ENCODE assay signal across 9 mouse cellular contexts in genomic region chr14:25711177-25711576, GRCm38 (mm10). TPM values are rescaled to one million over a fixed set of nuclear protein-coding genes. Genes with fewer than 3 reads are reported as not detected.
DNase-seq lines count a peak whose midpoint lies in the region; ATAC-seq and TF ChIP-seq lines count a peak whose summit lies in the region.
"Had no signal": no experiment of that assay in that cellular context is flagged by ENCODE, and none has a peak within 500 bp of the region (broad histone marks: within the 10 kb centered on the region; RNA-seq: fewer than 3 reads in every experiment).

No protein-coding gene starts in this region.

- ATAC-seq in heart, embryonic 12.5 days (ENCODE audit: insufficient number of reproducible peaks, low FRiP score): peak; percentile 57
- ATAC-seq in lung, embryonic 14.5 days (ENCODE audit: insufficient read depth): peak; percentile 36; the same call in 1 of the 2 replicates
- ATAC-seq in intestine, embryonic 16.5 days: peak; percentile 86
- ATAC-seq in stomach, embryonic 14.5 days (ENCODE audit: insufficient number of reproducible peaks, insufficient read depth, low FRiP score, low read depth): peak; percentile 66; the same call in 1 of the 2 replicates
- ATAC-seq in midbrain, postnatal 0 days (ENCODE audit: low FRiP score): no peak

- peaks cover 59% of the 10 kb centered on the region for H3K4me1 ChIP-seq in heart, embryonic 12.5 days (replicated peaks)
- peaks cover 21% of the 10 kb centered on the region for H3K4me1 ChIP-seq in lung, embryonic 14.5 days (ENCODE audit: insufficient read depth)
- peaks cover 45% of the 10 kb centered on the region for H3K4me1 ChIP-seq in intestine, embryonic 16.5 days (ENCODE audit: control insufficient read depth, insufficient read depth, low read length)
- H3K4me1 ChIP-seq in stomach, embryonic 14.5 days (ENCODE audit: control insufficient read depth, insufficient read depth, low read length): peaks cover 42% of the 10 kb centered on the region
- H3K4me1 ChIP-seq in midbrain, postnatal 0 days (ENCODE audit: insufficient read depth, low read length): no peaks in the 10 kb centered on the region

- intact Hi-C loops in heart, postnatal 14 days (cut with DNase I): loop anchor here (2.0 kb wide), 1 partner anchor 90 kb away; no protein-coding TSS in a partner anchor

- H3K9me3 ChIP-seq in heart, embryonic 12.5 days (replicated peaks): no peaks in the 10 kb centered on the region
- no peaks in the 10 kb centered on the region for H3K9me3 ChIP-seq in lung, embryonic 14.5 days (ENCODE audit: low read depth, low read length)
- no peaks in the 10 kb centered on the region for H3K9me3 ChIP-seq in intestine, embryonic 16.5 days (ENCODE audit: control insufficient read depth, low read length)
- H3K9me3 ChIP-seq in stomach, embryonic 14.5 days (ENCODE audit: control insufficient read depth, low read depth, low read length): no peaks in the 10 kb centered on the region
- no peaks in the 10 kb centered on the region for H3K9me3 ChIP-seq in midbrain, postnatal 0 days (ENCODE audit: low read length)

- H3K27me3 ChIP-seq in heart, embryonic 12.5 days (replicated peaks): no peaks in the 10 kb centered on the region
- no peaks in the 10 kb centered on the region for H3K27me3 ChIP-seq in lung, embryonic 14.5 days (ENCODE audit: insufficient read depth, low read length)
- no peaks in the 10 kb centered on the region for H3K27me3 ChIP-seq in intestine, embryonic 16.5 days (replicated peaks; ENCODE audit: control insufficient read depth, insufficient read depth, low read length)
- no peaks in the 10 kb centered on the region for H3K27me3 ChIP-seq in stomach, embryonic 14.5 days (ENCODE audit: control insufficient read depth, insufficient read depth, low read length)
- no peaks in the 10 kb centered on the region for H3K27me3 ChIP-seq in midbrain, postnatal 0 days (ENCODE audit: insufficient read depth, low read length)

- no peak for TF ChIP-seq CTCF in lung, embryonic 14.5 days (IDR thresholded peaks at IDR 0.05; ENCODE audit: low read depth)
- TF ChIP-seq CTCF in midbrain, postnatal 0 days (IDR thresholded peaks at IDR 0.05): no peak

- H3K27ac ChIP-seq in heart, embryonic 12.5 days (ENCODE audit: poor library complexity, severe bottlenecking): peak overlapping the region; percentile 80
- peak overlapping the region; percentile 78; the same call in 1 of the 2 replicates for H3K27ac ChIP-seq in lung, embryonic 14.5 days (ENCODE audit: low read depth)
- H3K27ac ChIP-seq in intestine, embryonic 16.5 days (ENCODE audit: low read length): peak overlapping the region; percentile 81
- peak overlapping the region; percentile 83 for H3K27ac ChIP-seq in stomach, embryonic 14.5 days (ENCODE audit: low read length)
- H3K27ac ChIP-seq in midbrain, postnatal 0 days (ENCODE audit: low read depth, low read length): no peak overlapping the region

- H3K9ac ChIP-seq in heart, embryonic 12.5 days: peak overlapping the region; percentile 15; the same call in 1 of the 2 replicates
- no peak overlapping the region for H3K9ac ChIP-seq in lung, embryonic 14.5 days
- peak overlapping the region; percentile 25; the same call in 1 of the 2 replicates for H3K9ac ChIP-seq in intestine, embryonic 16.5 days (ENCODE audit: low read depth, low read length)
- H3K9ac ChIP-seq in stomach, embryonic 14.5 days (replicated peaks; ENCODE audit: low read depth, low read length): no peak overlapping the region
- no peak overlapping the region for H3K9ac ChIP-seq in midbrain, postnatal 0 days (replicated peaks; ENCODE audit: low read length, poor library complexity, severe bottlenecking)

- H3K36me3 ChIP-seq in heart, embryonic 12.5 days: peaks cover 27% of the 10 kb centered on the region
- H3K36me3 ChIP-seq in lung, embryonic 14.5 days (ENCODE audit: insufficient read depth): peaks cover 20% of the 10 kb centered on the region; the same call in 1 of the 2 replicates
- H3K36me3 ChIP-seq in intestine, embryonic 16.5 days (ENCODE audit: control insufficient read depth, insufficient read depth, low read length): no peaks in the 10 kb centered on the region; the same call in 1 of the 2 replicates
- H3K36me3 ChIP-seq in stomach, embryonic 14.5 days (ENCODE audit: control insufficient read depth, insufficient read depth, low read length): peaks cover 12% of the 10 kb centered on the region
- no peaks in the 10 kb centered on the region for H3K36me3 ChIP-seq in midbrain, postnatal 0 days (ENCODE audit: insufficient read depth, low read length)

- no peak overlapping the region for H3K4me2 ChIP-seq in heart, embryonic 12.5 days
- H3K4me2 ChIP-seq in lung, embryonic 14.5 days: no peak overlapping the region
- H3K4me2 ChIP-seq in intestine, embryonic 16.5 days (ENCODE audit: low read depth, low read length): peak overlapping the region; percentile 27; the same call in 1 of the 2 replicates
- no peak overlapping the region for H3K4me2 ChIP-seq in stomach, embryonic 14.5 days (replicated peaks; ENCODE audit: low read depth, low read length)
- H3K4me2 ChIP-seq in midbrain, postnatal 0 days (ENCODE audit: low read depth, low read length, poor library complexity, severe bottlenecking): no peak overlapping the region

- H3K4me3 ChIP-seq in heart, embryonic 12.5 days: no peak overlapping the region
- H3K4me3 ChIP-seq in lung, embryonic 14.5 days (ENCODE audit: low read depth, low read length): no peak overlapping the region
- no peak overlapping the region for H3K4me3 ChIP-seq in intestine, embryonic 16.5 days (ENCODE audit: low read length)
- no peak overlapping the region for H3K4me3 ChIP-seq in stomach, embryonic 14.5 days (ENCODE audit: low read depth, low read length)
- no peak overlapping the region for H3K4me3 ChIP-seq in midbrain, postnatal 0 days (ENCODE audit: low read depth, low read length)

- DNase-seq in heart, postnatal 14 days: no peak
- DNase-seq in lung, embryonic 14.5 days: peak; percentile 67
- DNase-seq in lung, adult 18-20 months: no peak
- DNase-seq in midbrain, postnatal 0 days (ENCODE audit: low spot score): no peak
- no peak for DNase-seq in frontal cortex, postnatal 25 days (ENCODE audit: low spot score in 2 of 2)
- DNase-seq: cerebellum, adult 2 months had no signal

- 24% methylated on average over 7 of the region's 7 CpGs for WGBS in heart, embryonic 12.5 days
- WGBS in lung, embryonic 14.5 days: 16% methylated on average over 7 of the region's 7 CpGs
- WGBS in intestine, embryonic 16.5 days: 26% methylated on average over 7 of the region's 7 CpGs
- 27% methylated on average over 7 of the region's 7 CpGs for WGBS in stomach, embryonic 14.5 days
- WGBS in midbrain, postnatal 0 days: 52% methylated on average over 7 of the region's 7 CpGs

RNA-seq across cellular contexts. Expression of gene Ppif, which starts 17.2 kb away (rescaled TPM):
- polyA plus RNA-seq in heart, embryonic 12.5 days (2016; fragmentation: Nextera tagmentation; extraction: Ambion mirVana): 101 and 104 TPM in 2 replicates
- 100 to 1,000 TPM; 238 to 261 TPM for total RNA-seq in heart, postnatal 14 days (2021)
- polyA plus RNA-seq in lung, embryonic 14.5 days (2014; fragmentation: Nextera tagmentation; extraction: Ambion mirVana): 29.2 and 30.4 TPM in 2 replicates
- polyA plus RNA-seq in intestine, embryonic 16.5 days (2015; fragmentation: Nextera tagmentation; extraction: Ambion mirVana): 125 and 134 TPM in 2 replicates
- polyA plus RNA-seq in stomach, embryonic 14.5 days (2014; fragmentation: Nextera tagmentation; extraction: Ambion mirVana): 48.1 and 48.3 TPM in 2 replicates
- 51.4 and 55.8 TPM in 2 replicates for total RNA-seq in midbrain, postnatal 0 days (2014; rRNA removed)
- polyA plus RNA-seq in midbrain, postnatal 0 days (2015; fragmentation: Nextera tagmentation; extraction: Ambion mirVana): 50.2 and 52.2 TPM in 2 replicates

RNA-seq across cellular contexts. Expression of gene Zcchc24, which starts 57.7 kb away (rescaled TPM):
- polyA plus RNA-seq in heart, embryonic 12.5 days (2016; fragmentation: Nextera tagmentation; extraction: Ambion mirVana): 30.4 and 31.9 TPM in 2 replicates
- total RNA-seq in heart, postnatal 14 days (2021): 10 to 100 TPM; 47.6 to 48.3 TPM
- polyA plus RNA-seq in lung, embryonic 14.5 days (2014; fragmentation: Nextera tagmentation; extraction: Ambion mirVana): 29.6 and 29.8 TPM in 2 replicates
- 9.1 and 10.0 TPM in 2 replicates for polyA plus RNA-seq in intestine, embryonic 16.5 days (2015; fragmentation: Nextera tagmentation; extraction: Ambion mirVana)
- polyA plus RNA-seq in stomach, embryonic 14.5 days (2014; fragmentation: Nextera tagmentation; extraction: Ambion mirVana): 29.5 and 32.4 TPM in 2 replicates
- 28.3 and 34.3 TPM in 2 replicates for total RNA-seq in midbrain, postnatal 0 days (2014; rRNA removed)
- polyA plus RNA-seq in midbrain, postnatal 0 days (2015; fragmentation: Nextera tagmentation; extraction: Ambion mirVana): 13.9 and 15.3 TPM in 2 replicates

Comparison
In these comparisons a context has a peak if more than half of its experiments do, and no peak if none do; other contexts are left out.
1. H3K9ac ChIP-seq: peak in heart, embryonic 12.5 days (single experiment) and intestine, embryonic 16.5 days (single experiment); none in lung, embryonic 14.5 days (single experiment), stomach, embryonic 14.5 days (single experiment) and midbrain, postnatal 0 days (single experiment).